Mouse (Mus musculus) C2C12 (cell line): ENCODE data around the gene Qpctl.

Experiments
- CEBPB ChIP-seq: IDR thresholded peaks from one replicate; pipeline ENCODE4 v1.6.1; 2011; ENCODE audit warnings: low read depth, mild to moderate bottlenecking, control low read depth, moderate library complexity
- CTCF ChIP-seq: IDR thresholded peaks from one replicate; pipeline ENCODE4 v1.5.1; 2011; ENCODE audit not compliant: control insufficient read depth, insufficient read depth, insufficient read length
- MYOD1 ChIP-seq: IDR thresholded peaks from one replicate; pipeline ENCODE4 v1.6.1; 2011; ENCODE audit warnings: low read depth; ENCODE audit not compliant: control insufficient read depth, insufficient read length

GRCm38 (mm10) chr7:19098811-19099210 is 50.3 kb downstream of the Qpctl start:
- TF ChIP-seq CTCF (no peak), MYOD1 (no peak), CEBPB (no peak)
